Mouse (Mus musculus) CH12.LX (cell line): Measurements from ENCODE around the gene Plekhg3. TPM values are rescaled to one million over a fixed set of nuclear protein-coding genes. Genes with fewer than 3 reads are reported as not detected.

Experiments used
- DNase-seq: peaks from one replicate; pipeline ENCODE4 v3.0.0-alpha.2; 2013; ENCODE audit errors: extremely low read depth
- H3K27ac ChIP-seq: 2 replicates; pipeline ENCODE4 v1.5.1; 2012; ENCODE audit warnings: low read depth, mild to moderate bottlenecking, control low read depth, moderate library complexity; ENCODE audit not compliant: insufficient read depth
- H3K27me3 ChIP-seq: replicated peaks from 2 replicates; pipeline ENCODE3; 2012; ENCODE audit warnings: inconsistent platforms
- H3K36me3 ChIP-seq, 2 experiments: replicated peaks in 1 of 2; 2 replicates each; pipeline versions ENCODE3 to v1.6.1; 2012; ENCODE audit warnings: inconsistent platforms in 1 of 2, low read length in 1 of 2, mild to moderate bottlenecking in 1 of 2, mixed read lengths in 1 of 2, moderate library complexity in 1 of 2; ENCODE audit not compliant: control insufficient read depth in 1 of 2, insufficient read depth in 1 of 2
- H3K4me1 ChIP-seq, 2 experiments: 2 replicates each; pipeline ENCODE4 v1.6.1; 2012; ENCODE audit warnings: inconsistent platforms in 1 of 2, moderate library complexity in 1 of 2; ENCODE audit not compliant: insufficient read depth in 2 of 2, control insufficient read depth in 1 of 2
- H3K4me2 ChIP-seq: 2 replicates; pipeline ENCODE4 v1.6.1; 2012; ENCODE audit warnings: low read depth, mild to moderate bottlenecking, control low read depth; ENCODE audit not compliant: poor library complexity, insufficient read depth, severe bottlenecking
- H3K4me3 ChIP-seq, 3 experiments: fragments of 150-350 bp in 1 of 3; sonication (generic) in 1 of 3; replicated peaks in 1 of 3; 2 replicates each; pipeline versions ENCODE3 to v1.5.1; 2011 to 2012; ENCODE audit warnings: low read depth in 2 of 3, low read length in 2 of 3, mild to moderate bottlenecking in 2 of 3, moderate library complexity in 2 of 3, control low read depth in 1 of 3, improper control_type of control experiment in 1 of 3, inconsistent platforms in 1 of 3, mixed read lengths in 1 of 3; ENCODE audit not compliant: poor library complexity in 1 of 3
- H3K79me2 ChIP-seq: replicated peaks from 2 replicates; pipeline ENCODE4 v1.6.1; 2012; ENCODE audit warnings: mild to moderate bottlenecking, moderate library complexity; ENCODE audit not compliant: control insufficient read depth, poor library complexity, insufficient read depth, severe bottlenecking; ENCODE audit errors: extremely low read depth
- H3K9ac ChIP-seq: 2 replicates; pipeline ENCODE4 v1.6.1; 2012; ENCODE audit warnings: low read depth, mild to moderate bottlenecking, control low read depth, moderate library complexity; ENCODE audit not compliant: insufficient read depth
- H3K9me3 ChIP-seq: replicated peaks from 2 replicates; pipeline ENCODE3; 2012; ENCODE audit warnings: low read length, inconsistent platforms, mixed read lengths
- BHLHE40 ChIP-seq: IDR thresholded peaks from 2 replicates; pipeline ENCODE4 v1.6.1; 2011; ENCODE audit warnings: mild to moderate bottlenecking, low read depth, low read length, improper control_type of control experiment
- CHD2 ChIP-seq: IDR thresholded peaks from 2 replicates; pipeline ENCODE4 v1.6.1; 2011; ENCODE audit warnings: low read length, improper control_type of control experiment
- GABPA ChIP-seq: IDR thresholded peaks from 2 replicates; pipeline ENCODE4 v1.6.1; 2012; ENCODE audit warnings: low read depth, low read length, improper control_type of control experiment, inconsistent platforms; ENCODE audit not compliant: insufficient replicate concordance
- IRF4 ChIP-seq: IDR thresholded peaks from 2 replicates; pipeline ENCODE4 v1.6.1; 2014; ENCODE audit warnings: low read depth, mild to moderate bottlenecking, inconsistent platforms, low read length, improper control_type of control experiment
- JUN ChIP-seq: IDR thresholded peaks from 2 replicates; pipeline ENCODE4 v1.6.1; 2011; ENCODE audit warnings: low read depth, mild to moderate bottlenecking, low read length, improper control_type of control experiment, moderate library complexity; ENCODE audit not compliant: insufficient read depth
- JUND ChIP-seq: conservative IDR thresholded peaks from 2 replicates; pipeline ENCODE4 v1.6.1; 2011; ENCODE audit warnings: low read depth, low read length, improper control_type of control experiment
- KAT2A ChIP-seq: IDR thresholded peaks from 2 replicates; pipeline ENCODE4 v1.6.1; 2012; ENCODE audit warnings: low read length, improper control_type of control experiment, inconsistent platforms; ENCODE audit not compliant: insufficient replicate concordance
- MAFK ChIP-seq: IDR thresholded peaks from 2 replicates; pipeline ENCODE4 v1.6.1; 2011; ENCODE audit warnings: low read length, improper control_type of control experiment; ENCODE audit not compliant: insufficient replicate concordance
- MAX ChIP-seq: IDR thresholded peaks from 2 replicates; pipeline ENCODE4 v1.6.1; 2011; ENCODE audit warnings: low read length, improper control_type of control experiment
- MEF2A ChIP-seq: IDR thresholded peaks from 2 replicates; pipeline ENCODE4 v1.6.1; 2014; ENCODE audit warnings: low read depth, mild to moderate bottlenecking, inconsistent platforms, low read length, improper control_type of control experiment, borderline replicate concordance
- NELFE ChIP-seq: IDR thresholded peaks from 2 replicates; pipeline ENCODE4 v1.6.1; 2011; ENCODE audit warnings: low read depth, low read length, improper control_type of control experiment
- NRF1 ChIP-seq: IDR thresholded peaks from 2 replicates; pipeline ENCODE4 v1.6.1; 2014; ENCODE audit warnings: low read depth, mild to moderate bottlenecking, inconsistent platforms, low read length, improper control_type of control experiment, moderate library complexity
- PAX5 ChIP-seq: IDR thresholded peaks from 2 replicates; pipeline ENCODE4 v1.6.1; 2012; ENCODE audit warnings: low read length, inconsistent platforms, mixed read lengths
- POLR2AphosphoS2 ChIP-seq: IDR thresholded peaks from 2 replicates; pipeline ENCODE4 v1.6.1; 2011; ENCODE audit warnings: low read depth, low read length, improper control_type of control experiment
- RCOR1 ChIP-seq: conservative IDR thresholded peaks from 2 replicates; pipeline ENCODE4 v1.6.1; 2012; ENCODE audit warnings: low read depth, mild to moderate bottlenecking, inconsistent platforms, low read length, improper control_type of control experiment
- SMC3 ChIP-seq: IDR thresholded peaks from 2 replicates; pipeline ENCODE4 v1.6.1; 2011; ENCODE audit warnings: low read depth, low read length, improper control_type of control experiment
- USF2 ChIP-seq: conservative IDR thresholded peaks from 2 replicates; pipeline ENCODE4 v1.6.1; 2011; ENCODE audit warnings: low read depth, low read length, improper control_type of control experiment
- ZKSCAN1 ChIP-seq: IDR thresholded peaks from 2 replicates; pipeline ENCODE4 v1.6.1; 2012; ENCODE audit warnings: low read depth, inconsistent platforms, low read length, improper control_type of control experiment, borderline replicate concordance
- ZNF384 ChIP-seq: IDR thresholded peaks from 2 replicates; pipeline ENCODE4 v1.6.1; 2012; ENCODE audit warnings: low read depth, low read length, improper control_type of control experiment, inconsistent platforms
- dilution Hi-C: fragments of 300-500 bp; cut with MboI; formaldehyde crosslinking; loops from 2 replicates; pipeline ENCODE4 v1.14.3; 2020; ENCODE audit warnings: low sequenced_read_pairs; ENCODE audit not compliant: extremely low pct_unique_long_range_greater_than_20kb, extremely low pct_ligation_motif_present
- in situ Hi-C: fragments of 300-500 bp; cut with MboI; formaldehyde crosslinking; loops from 3 replicates; pipeline ENCODE4 v1.14.3; 2019; ENCODE audit warnings: low sequenced_read_pairs, low pct_ligation_motif_present, low pct_unique_long_range_greater_than_20kb, mixed read lengths
- polyA plus RNA-seq: library from polyadenylated mRNA; unstranded; fragments of >175 nt; gene quantifications from 2 replicates; pipeline ENCODE4 v1.2.1, GENCODE M21; 2012; ENCODE audit warnings: low read depth; ENCODE audit not compliant: insufficient read length
- total RNA-seq, 2 experiments: library from RNA; depleted of rRNA; stranded (reverse); fragments of 300-350 nt in 1 of 2; fragments of >200 nt in 1 of 2; gene quantifications; 2 replicates each; pipeline ENCODE4 v1.2.3; 2012 to 2014

Plekhg3 gene
- total and polyA plus RNA-seq, 3 experiments, result 0.04 to 6.1 (median 0.27) TPM

DNA sequence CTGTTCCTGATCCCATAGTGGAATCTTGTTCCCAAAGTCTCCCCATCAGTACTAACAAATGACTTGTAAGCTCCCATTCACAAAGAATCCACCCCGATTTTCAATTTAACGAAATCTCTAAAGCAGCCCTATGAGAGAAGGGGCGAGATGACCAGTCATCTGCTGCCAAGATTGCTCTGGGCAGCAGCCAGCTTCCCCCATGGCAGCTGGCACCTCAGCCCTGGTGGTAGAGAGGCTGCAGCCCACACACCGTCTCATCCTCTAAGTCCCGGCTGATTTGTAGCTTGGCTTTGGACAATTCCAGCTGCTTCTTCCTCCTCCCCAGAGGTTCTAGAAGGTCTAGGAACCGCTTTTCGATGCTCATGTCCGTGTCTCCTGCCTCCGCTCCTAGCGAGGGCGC is 77.5 kb downstream of the Plekhg3 start:
- no peaks in the 10 kb centered on the region for H3K36me3 ChIP-seq
- dilution Hi-C loops, result no loop called here

GRCm38 (mm10) chr12:76608997-76609565 is 78.4 kb downstream of the Plekhg3 start:
- Histone ChIP-seq H3K4me3 (no peak overlapping the region), H3K9ac (no peak overlapping the region), H3K27ac (no peak overlapping the region), H3K79me2 (no peaks in the 10 kb centered on the region), H3K9me3 (no peaks in the 10 kb centered on the region), H3K4me1 (peaks cover 5 to 6% of the 10 kb centered on the region in 2 experiments), H3K36me3 (no peaks in the 10 kb centered on the region), H3K27me3 (peaks cover 20% of the 10 kb centered on the region), H3K4me2 (no peak overlapping the region)
- no peak for DNase-seq
- no peak for TF ChIP-seq GABPA
- dilution Hi-C loops, result no loop called here
- in situ Hi-C loops, result no loop called here

More for the DNA sequence above, 77.5 kb downstream of the Plekhg3 start:
- no peak overlapping the region for H3K4me3 ChIP-seq
- no peak overlapping the region for H3K9ac ChIP-seq
- no peaks in the 10 kb centered on the region for H3K4me1 ChIP-seq
- no peak overlapping the region for H3K4me2 ChIP-seq
- peaks cover 24% of the 10 kb centered on the region for H3K27me3 ChIP-seq
- no peaks in the 10 kb centered on the region for H3K79me2 ChIP-seq
- no peaks in the 10 kb centered on the region for H3K9me3 ChIP-seq
- in situ Hi-C loops, result no loop called here
- no peak overlapping the region for H3K27ac ChIP-seq
- TF ChIP-seq JUND (no peak), ZKSCAN1 (no peak), BHLHE40 (no peak), IRF4 (no peak), ZNF384 (no peak), GABPA (no peak), CHD2 (no peak)
- no peak for DNase-seq

DNA sequence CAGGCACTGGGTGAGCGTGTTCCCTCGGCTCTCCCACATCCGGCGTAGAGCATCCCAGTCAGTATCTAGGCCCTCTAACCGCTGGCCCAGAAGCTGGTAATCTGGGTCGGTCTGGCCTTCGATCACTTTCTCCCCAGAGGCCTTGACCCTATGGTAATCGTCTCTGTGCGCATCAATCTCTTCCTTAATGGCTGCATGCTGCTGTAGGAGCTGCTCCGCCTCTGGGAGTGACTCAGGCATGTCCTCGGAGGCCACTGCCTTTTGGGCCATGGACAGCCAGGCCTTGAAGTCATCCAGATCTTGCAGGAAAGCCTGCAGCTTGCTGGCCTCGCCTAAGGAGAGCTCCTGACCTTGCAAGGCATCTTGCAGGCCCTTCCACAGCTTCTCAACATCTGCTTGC is 81.9 kb downstream of the Plekhg3 start:
- Histone ChIP-seq H3K4me2 (no peak overlapping the region), H3K27ac (no peak overlapping the region), H3K4me3 (no peak overlapping the region), H3K79me2 (no peaks in the 10 kb centered on the region), H3K9me3 (no peaks in the 10 kb centered on the region), H3K9ac (no peak overlapping the region), H3K4me1 (peaks cover 11% of the 10 kb centered on the region in 2 experiments), H3K27me3 (peaks cover 9% of the 10 kb centered on the region), H3K36me3 (no peaks in the 10 kb centered on the region)
- dilution Hi-C loops, result no loop called here
- in situ Hi-C loops, result no loop called here
- DNase-seq, result no peak
- TF ChIP-seq JUN (no peak), SMC3 (no peak), NRF1 (no peak), NELFE (no peak), MAFK (no peak), BHLHE40 (no peak), MEF2A (no peak), ZKSCAN1 (no peak), MAX (no peak), GABPA (no peak), RCOR1 (no peak), USF2 (no peak), KAT2A (no peak), POLR2AphosphoS2 (no peak), PAX5 (no peak)
